15 mouse cellular contexts compared by ENCODE assay signal in the genomic region with DNA sequence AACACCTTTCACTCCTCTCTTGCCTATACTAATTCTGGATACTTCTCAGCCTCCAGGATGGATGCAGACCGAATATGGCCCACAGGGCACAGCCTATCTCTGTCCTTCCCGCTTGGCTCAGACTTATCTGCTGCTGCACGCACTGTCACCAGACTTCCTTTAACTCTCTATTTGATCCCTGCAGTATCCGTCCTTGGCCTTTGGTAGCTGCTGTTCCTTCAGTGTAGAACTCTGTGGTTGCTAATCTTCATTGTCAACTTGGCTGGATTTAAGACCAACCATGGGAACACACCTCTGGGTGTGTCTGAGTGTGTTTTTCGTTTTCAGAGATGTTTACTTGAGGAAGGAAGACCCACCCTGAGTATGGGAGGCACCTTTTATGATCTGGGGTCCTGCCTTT. TPM values are rescaled to one million over a fixed set of nuclear protein-coding genes. Genes with fewer than 3 reads are reported as not detected.
DNase-seq lines count a peak whose midpoint lies in the region; ATAC-seq and TF ChIP-seq lines count a peak whose summit lies in the region.
"Had no signal": no experiment of that assay in that cellular context is flagged by ENCODE, and none has a peak within 500 bp of the region (broad histone marks: within the 10 kb centered on the region; RNA-seq: fewer than 3 reads in every experiment).

No protein-coding gene starts in this region.

- TF ChIP-seq POLR2A in liver, adult 2 months (IDR thresholded peaks at IDR 0.05; ENCODE audit: extremely low read depth, insufficient read depth, low read length): no peak

- H3K79me2 ChIP-seq in liver, adult 2 months (ENCODE audit: control insufficient read depth, insufficient read depth, low read length): no peaks in the 10 kb centered on the region

- peak; percentile 28 for DNase-seq in adrenal gland, adult 2 months
- no peak for DNase-seq in adrenal gland, adult 8-10 months
- DNase-seq in liver, adult 2 months (ENCODE audit: extremely low read depth, low read depth, low spot score): no peak
- no peak for DNase-seq in frontal cortex, adult 2 months (ENCODE audit: extremely low spot score in 1 of 2, low spot score in 1 of 2)
- no peak for DNase-seq in layer of hippocampus, adult 9-11 months
- DNase-seq: cerebellum, adult 9-11 months; gastrocnemius, postnatal 25 days had no signal

- H3K36me3 ChIP-seq in megakaryocyte, embryonic 14.5 days (replicated peaks; ENCODE audit: low read length): no peaks in the 10 kb centered on the region
- H3K36me3 ChIP-seq in liver, adult 2 months (ENCODE audit: control insufficient read depth, insufficient read depth, low read length): no peaks in the 10 kb centered on the region
- H3K36me3 ChIP-seq: embryonic facial prominence, embryonic 10.5 days; lung, embryonic 15.5 days; neural tube, embryonic 12.5 days had no signal

- no peak overlapping the region for H3K9ac ChIP-seq in liver, adult 2 months (ENCODE audit: low read depth, low read length)
- H3K9ac ChIP-seq: lung, embryonic 15.5 days; neural tube, embryonic 12.5 days had no signal

- WGBS in liver, adult 2 months: 77% methylated on average over 5 of the region's 5 CpGs

- H3K4me1 ChIP-seq in megakaryocyte, embryonic 14.5 days: peaks cover 66% of the 10 kb centered on the region
- peaks cover 10% of the 10 kb centered on the region for H3K4me1 ChIP-seq in liver, adult 2 months (ENCODE audit: control insufficient read depth, insufficient read depth, low read length)
- H3K4me1 ChIP-seq: neural tube, embryonic 12.5 days had no signal

- 0 out of 2 replicates have a peak overlapping the region, but pooled peaks have one; percentile 37 for H3K27ac ChIP-seq in liver, adult 2 months (replicated peaks; ENCODE audit: insufficient read depth, low read depth, low read length)
- H3K27ac ChIP-seq: embryonic facial prominence, embryonic 10.5 days; lung, embryonic 15.5 days; neural tube, embryonic 12.5 days; stomach, postnatal 0 days had no signal

- no peaks in the 10 kb centered on the region for H3K27me3 ChIP-seq in megakaryocyte, embryonic 14.5 days (replicated peaks)
- no peaks in the 10 kb centered on the region for H3K27me3 ChIP-seq in liver, adult 2 months (ENCODE audit: control insufficient read depth, insufficient read depth, low read length)
- H3K27me3 ChIP-seq: lung, embryonic 15.5 days; neural tube, embryonic 12.5 days had no signal

- no peaks in the 10 kb centered on the region for H3K9me3 ChIP-seq in megakaryocyte, embryonic 14.5 days
- H3K9me3 ChIP-seq: embryonic facial prominence, embryonic 10.5 days; lung, embryonic 15.5 days; neural tube, embryonic 12.5 days had no signal

- TF ChIP-seq CTCF in liver, adult 2 months (IDR thresholded peaks at IDR 0.05; ENCODE audit: low read depth, low read length): no peak

- ATAC-seq in megakaryocyte, adult 5-6 weeks (ENCODE audit: poor library complexity, severe bottlenecking): no peak
- ATAC-seq in megakaryocyte-erythroid progenitor cell, adult 5-6 weeks (replicated peaks; ENCODE audit: low FRiP score, low TSS enrichment, poor library complexity, severe bottlenecking): peak; percentile 90
- ATAC-seq: midbrain, embryonic 16.5 days had no signal

- H3K4me3 ChIP-seq in megakaryocyte, embryonic 14.5 days (replicated peaks): peak overlapping the region; percentile 79
- H3K4me3 ChIP-seq in liver, adult 2 months (ENCODE audit: insufficient read depth, low read depth, low read length): no peak overlapping the region
- H3K4me3 ChIP-seq: embryonic facial prominence, embryonic 10.5 days; lung, embryonic 15.5 days; neural tube, embryonic 12.5 days had no signal

RNA-seq across cellular contexts. Expression of a gene that starts 47.5 kb away (rescaled TPM):
- total RNA-seq in adrenal gland, adult 2 months (2021): 100 to 1,000 TPM; 212 to 218 TPM
- 93.3 and 162 TPM in 2 replicates for polyA plus RNA-seq in adrenal gland, adult 2 months (2012; rRNA removed)
- total RNA-seq in adrenal gland, adult 8-10 months (2022): 100 to 1,000 TPM in 3 of 4 experiments, 10 to 100 TPM in 1; 91.2 to 155 (median 133) TPM
- polyA plus RNA-seq in megakaryocyte, embryonic 14.5 days (2012; ENCODE audit: insufficient read depth, low replicate concordance): 55.5 and 57.6 TPM in 2 replicates
- 333 and 372 TPM in 2 replicates for total RNA-seq in megakaryocyte, adult 5-6 weeks (2015)
- 428 and 451 TPM in 2 replicates for total RNA-seq in megakaryocyte, adult 5-6 weeks (2017)
- 149 and 170 TPM in 2 replicates for total RNA-seq in liver, adult 2 months (2014; rRNA removed)
- 75.3 and 80.3 TPM in 2 replicates for polyA plus RNA-seq in liver, adult 2 months (2012; rRNA removed)
- 55.0 and 74.1 TPM in 2 replicates for total RNA-seq in megakaryocyte-erythroid progenitor cell, adult 5-6 weeks (2014; fragmentation: Nextera tagmentation)
- total RNA-seq in megakaryocyte-erythroid progenitor cell, adult 5-6 weeks (2017): 61.8 and 97.2 TPM in 2 replicates
- 90.5 and 94.4 TPM in 2 replicates for polyA plus RNA-seq in frontal cortex, adult 2 months (2012; rRNA removed)
